Comparison of ENCODE assay signal across 8 mouse cellular contexts in genomic region chr1:132523920-132524319, GRCm38 (mm10). TPM values are rescaled to one million over a fixed set of nuclear protein-coding genes. Genes with fewer than 3 reads are reported as not detected.
A peak's percentile ranks its signal among the peaks of the same experiment; 100 is the strongest.
DNase-seq lines count a peak whose midpoint lies in the region; ATAC-seq and TF ChIP-seq lines count a peak whose summit lies in the region.

No protein-coding gene starts in this region.

- H3K9me3 ChIP-seq in forebrain, embryonic 10.5 days, result no peaks in the 10 kb centered on the region
- H3K9me3 ChIP-seq in forebrain, embryonic 13.5 days (replicated peaks), result no peaks in the 10 kb centered on the region

- 34% methylated on average over 4 of the region's 4 CpGs for WGBS in forebrain, embryonic 10.5 days
- 37% methylated on average over 4 of the region's 4 CpGs for WGBS in forebrain, embryonic 13.5 days
- WGBS in spleen, adult 2 months, result 24% methylated on average over 4 of the region's 4 CpGs

- no peak overlapping the region for H3K9ac ChIP-seq in forebrain, embryonic 13.5 days

- peaks cover 21% of the 10 kb centered on the region for H3K27me3 ChIP-seq in forebrain, embryonic 10.5 days (ENCODE audit: poor library complexity, severe bottlenecking)
- no peaks in the 10 kb centered on the region for H3K27me3 ChIP-seq in forebrain, embryonic 13.5 days
- no peaks in the 10 kb centered on the region for H3K27me3 ChIP-seq in spleen, adult 2 months (ENCODE audit: control insufficient read depth, insufficient read depth, low read length)

- H3K4me2 ChIP-seq in forebrain, embryonic 13.5 days, result no peak overlapping the region

- H3K36me3 ChIP-seq in forebrain, embryonic 10.5 days (replicated peaks), result no peaks in the 10 kb centered on the region
- peaks cover 42% of the 10 kb centered on the region for H3K36me3 ChIP-seq in forebrain, embryonic 13.5 days (ENCODE audit: poor library complexity, severe bottlenecking)
- H3K36me3 ChIP-seq in spleen, adult 2 months (ENCODE audit: control insufficient read depth, insufficient read depth, low read length), result no peaks in the 10 kb centered on the region

- no peak for TF ChIP-seq POLR2A in embryonic fibroblast, embryonic 13.5 days (IDR thresholded peaks at IDR 0.05; ENCODE audit: low read depth, low read length)
- TF ChIP-seq POLR2A in spleen, adult 2 months (IDR thresholded peaks at IDR 0.05; ENCODE audit: low read depth, low read length), result no peak

- H3K4me1 ChIP-seq in forebrain, embryonic 10.5 days, result peaks cover 32% of the 10 kb centered on the region
- peaks cover 18% of the 10 kb centered on the region for H3K4me1 ChIP-seq in forebrain, embryonic 13.5 days
- no peaks in the 10 kb centered on the region for H3K4me1 ChIP-seq in embryonic fibroblast, embryonic 13.5 days (ENCODE audit: control insufficient read depth, insufficient read depth, low read length)
- no peaks in the 10 kb centered on the region for H3K4me1 ChIP-seq in spleen, adult 2 months (ENCODE audit: control insufficient read depth, insufficient read depth, insufficient read length)

- no peak for ATAC-seq in forebrain, embryonic 13.5 days

- no peak overlapping the region for H3K4me3 ChIP-seq in forebrain, embryonic 10.5 days
- H3K4me3 ChIP-seq in forebrain, embryonic 13.5 days, result no peak overlapping the region
- H3K4me3 ChIP-seq in embryonic fibroblast, embryonic 13.5 days (ENCODE audit: insufficient read depth, low read length), result no peak overlapping the region
- H3K4me3 ChIP-seq in spleen, adult 2 months (ENCODE audit: extremely low read depth, insufficient read depth, insufficient read length), result no peak overlapping the region

- peak; percentile 22; the same call in 1 of the 2 replicates for TF ChIP-seq CTCF in embryonic fibroblast, embryonic 13.5 days (IDR thresholded peaks at IDR 0.05; ENCODE audit: borderline replicate concordance, insufficient read depth, low read length)
- TF ChIP-seq CTCF in spleen, adult 2 months (IDR thresholded peaks at IDR 0.05; ENCODE audit: extremely low read depth, insufficient read depth, insufficient read length, insufficient replicate concordance), result peak; percentile 44; the same call in 1 of the 2 replicates

- no peak overlapping the region for H3K27ac ChIP-seq in forebrain, embryonic 10.5 days
- no peak overlapping the region for H3K27ac ChIP-seq in forebrain, embryonic 13.5 days
- no peak overlapping the region for H3K27ac ChIP-seq in embryonic fibroblast, embryonic 13.5 days (ENCODE audit: insufficient read depth, low read length)
- no peak overlapping the region for H3K27ac ChIP-seq in spleen, adult 2 months (ENCODE audit: insufficient read depth, low read length)

- DNase-seq in forebrain, embryonic 10.5 days (ENCODE audit: extremely low spot score, low spot score), result peak; percentile 42
- DNase-seq in spleen, adult 12 weeks (ENCODE audit: low spot score), result peak; percentile 22
- no peak for DNase-seq in spleen, postnatal 36 days (ENCODE audit: low spot score in 2 of 2)
- no peak for DNase-seq in spleen, adult 2 months (ENCODE audit: low read depth in 1 of 2, low spot score in 2 of 2)
- no peak for DNase-seq in right cerebral cortex, postnatal 25 days
- no peak for DNase-seq in urinary bladder, postnatal 25 days (ENCODE audit: low spot score)

RNA-seq across cellular contexts. Expression of gene Tmem81, which starts 17.9 kb away (rescaled TPM):
- polyA plus RNA-seq in forebrain, embryonic 10.5 days (2016; fragmentation: Nextera tagmentation; extraction: Ambion mirVana), result 1.4 and 1.5 TPM in 2 replicates
- 0.92 and 1.4 TPM in 2 replicates for polyA plus RNA-seq in forebrain, embryonic 13.5 days (2015; fragmentation: Nextera tagmentation; extraction: Ambion mirVana)
- 3.2 and 4.9 TPM in 2 replicates for polyA plus RNA-seq in embryonic fibroblast, embryonic 13.5 days (2011; ENCODE audit: insufficient read length, low read depth, missing spikeins)
- polyA plus RNA-seq in spleen, adult 2 months (2012; rRNA removed), result 2.5 and 3.1 TPM in 2 replicates

RNA-seq across cellular contexts. Expression of gene Cntn2, which starts 19.1 kb away (rescaled TPM):
- polyA plus RNA-seq in forebrain, embryonic 10.5 days (2016; fragmentation: Nextera tagmentation; extraction: Ambion mirVana), result 2.8 and 5.5 TPM in 2 replicates
- polyA plus RNA-seq in forebrain, embryonic 13.5 days (2015; fragmentation: Nextera tagmentation; extraction: Ambion mirVana), result 53.6 and 68.9 TPM in 2 replicates
- not detected in 2 replicates for polyA plus RNA-seq in embryonic fibroblast, embryonic 13.5 days (2011; ENCODE audit: insufficient read length, low read depth, missing spikeins)
- polyA plus RNA-seq in spleen, adult 2 months (2012; rRNA removed), result 0.73 TPM in 1 of 2 replicates, not detected in the other

RNA-seq across cellular contexts. Expression of gene Rbbp5, which starts 46.8 kb away (rescaled TPM):
- 61.9 and 64.1 TPM in 2 replicates for polyA plus RNA-seq in forebrain, embryonic 10.5 days (2016; fragmentation: Nextera tagmentation; extraction: Ambion mirVana)
- polyA plus RNA-seq in forebrain, embryonic 13.5 days (2015; fragmentation: Nextera tagmentation; extraction: Ambion mirVana), result 53.8 and 55.6 TPM in 2 replicates
- 37.4 and 39.2 TPM in 2 replicates for polyA plus RNA-seq in embryonic fibroblast, embryonic 13.5 days (2011; ENCODE audit: insufficient read length, low read depth, missing spikeins)
- 10.7 and 12.1 TPM in 2 replicates for polyA plus RNA-seq in spleen, adult 2 months (2012; rRNA removed)

Comparison
In these comparisons a context has a peak if more than half of its experiments do, and no peak if none do; other contexts are left out.
1. DNase-seq: peak in forebrain, embryonic 10.5 days (single experiment) and spleen, adult 12 weeks (single experiment); none in spleen, postnatal 36 days (0 of 2), spleen, adult 2 months (0 of 2), right cerebral cortex, postnatal 25 days (single experiment) and urinary bladder, postnatal 25 days (single experiment).